Mouse (Mus musculus): ENCODE measurements around the gene Ndufb4.
"Not testable (repeated sequence)": the region's sequence is repeated elsewhere in the genome, so short reads cannot be mapped to it uniquely, and the experiment has no call there.

The Ndufb4 gene

GRCm38 (mm10) chr16:37653731-37654657 is at the start of gene Ndufb4:
Ndufb4 (minus strand) TSS chr16:37654453.
- DNase-seq (ENCODE audit: low spot score), result peak; percentile 80

- no peak for DNase-seq (ENCODE audit: low spot score)
Measured at GRCm38 (mm10) chr16:37703884-37704283, 49.6 kb upstream of the Ndufb4 start.

DNA sequence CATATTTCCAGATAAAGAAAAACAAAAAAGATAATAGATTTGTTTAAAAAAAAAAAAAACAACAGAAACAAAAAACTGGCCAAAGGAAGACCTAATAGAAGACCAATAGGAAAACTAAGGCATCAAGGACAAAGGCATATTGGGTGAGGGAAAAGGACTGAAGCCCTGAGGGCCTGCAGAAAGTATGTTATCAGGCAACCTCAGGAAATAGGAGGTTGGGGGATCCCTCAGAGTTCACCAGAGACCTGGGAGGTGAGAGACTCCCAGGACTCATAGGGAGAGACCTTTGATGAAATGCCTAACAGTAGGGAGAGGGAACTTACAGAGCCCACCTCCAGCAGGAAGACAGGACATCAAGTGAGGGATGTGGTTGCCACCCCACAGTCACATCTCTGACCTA is 45.8 kb upstream of the Ndufb4 start:
- DNase-seq (ENCODE audit: low spot score), result not testable (repeated sequence)

GRCm38 (mm10) chr16:37698767-37699166 is 44.5 kb upstream of the Ndufb4 start:
- DNase-seq (ENCODE audit: low spot score), result no peak

- no peak for DNase-seq (ENCODE audit: low spot score)
Measured at GRCm38 (mm10) chr16:37697271-37697670, 43.0 kb upstream of the Ndufb4 start.

DNA sequence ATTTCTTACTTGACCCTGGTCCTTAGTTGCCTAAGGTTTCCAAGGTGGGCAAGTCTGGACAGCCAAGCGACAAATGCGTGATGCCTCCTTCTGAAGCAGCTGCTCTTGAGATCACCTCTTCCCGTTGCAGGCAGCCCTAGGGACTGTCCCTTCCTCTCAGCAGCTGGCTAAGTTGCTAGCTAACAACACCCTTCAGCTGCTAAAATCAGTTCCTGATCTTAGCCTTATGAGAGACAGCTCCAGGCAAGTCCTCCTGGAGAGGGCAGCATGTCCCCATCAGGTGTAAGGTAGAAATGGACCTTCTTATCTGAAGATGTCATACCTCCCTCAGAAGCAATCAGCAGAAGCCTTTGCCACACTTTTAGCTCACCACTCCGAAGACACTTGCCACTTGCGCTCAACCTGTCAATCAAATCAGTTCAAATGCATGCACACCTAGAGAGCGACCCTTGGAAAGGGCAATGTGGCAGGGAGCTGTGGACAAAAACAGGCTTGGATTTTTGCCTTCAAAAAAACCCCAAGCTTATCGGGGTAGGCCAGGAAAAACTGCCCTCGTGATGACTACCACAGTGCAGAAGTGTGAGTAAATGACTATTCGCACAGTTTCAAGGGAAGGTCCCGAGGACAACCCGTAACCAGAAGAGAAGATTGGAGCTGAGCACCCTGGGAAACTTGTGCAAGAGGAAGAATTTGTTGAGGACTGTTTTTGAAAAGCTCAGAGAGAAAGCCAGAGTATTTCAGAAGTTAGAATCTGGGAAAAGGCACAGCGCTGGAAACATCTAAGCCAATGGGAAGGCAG is 36.9 kb upstream of the Ndufb4 start:
- no peak for DNase-seq (ENCODE audit: low spot score)

- no peak for DNase-seq (ENCODE audit: low spot score)
Measured at GRCm38 (mm10) chr16:37690465-37690864, 36.2 kb upstream of the Ndufb4 start.

DNA sequence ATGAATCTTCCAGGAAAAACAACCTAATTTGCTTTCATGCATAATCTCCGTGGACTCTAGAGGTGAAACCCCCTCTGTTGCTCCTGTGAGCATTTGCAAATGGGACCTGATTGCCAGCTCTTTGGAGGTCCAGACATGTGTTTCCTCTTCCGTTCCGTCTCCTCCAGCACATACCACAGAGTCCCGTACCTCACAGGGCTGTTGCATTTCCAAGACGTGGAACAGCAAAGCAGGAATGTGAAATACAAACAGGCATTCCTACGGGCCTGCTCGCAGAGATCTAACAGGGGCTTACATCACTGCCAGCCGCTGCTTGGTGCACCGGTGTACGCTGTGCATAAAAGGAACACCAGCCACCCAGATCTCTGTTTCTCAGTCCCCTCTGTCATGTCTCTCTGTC is 35.7 kb upstream of the Ndufb4 start:
- DNase-seq (ENCODE audit: low spot score), result no peak

- no peak for DNase-seq (ENCODE audit: low spot score)
Measured at GRCm38 (mm10) chr16:37689251-37689926, 35.1 kb upstream of the Ndufb4 start.

DNA sequence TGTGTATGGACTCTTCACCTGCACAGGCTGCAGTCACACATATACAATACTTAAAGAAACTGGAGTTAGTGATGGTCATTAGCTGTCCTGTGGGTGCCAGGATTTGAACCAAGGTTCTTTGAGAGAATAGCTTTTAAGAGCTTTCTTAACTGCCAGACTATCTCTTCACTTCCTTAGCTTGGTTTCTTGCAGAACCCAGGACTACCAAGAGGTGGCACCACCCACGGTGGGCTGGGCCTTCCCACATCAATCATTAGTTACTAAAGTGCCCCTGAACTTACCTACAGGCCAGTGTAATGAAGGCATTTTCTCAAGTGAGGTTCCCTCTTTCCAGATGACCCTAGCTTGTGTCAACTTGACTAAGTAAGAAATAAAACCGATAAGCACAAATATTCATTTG is 33.9 kb upstream of the Ndufb4 start:
- DNase-seq (ENCODE audit: low spot score), result no peak

DNA sequence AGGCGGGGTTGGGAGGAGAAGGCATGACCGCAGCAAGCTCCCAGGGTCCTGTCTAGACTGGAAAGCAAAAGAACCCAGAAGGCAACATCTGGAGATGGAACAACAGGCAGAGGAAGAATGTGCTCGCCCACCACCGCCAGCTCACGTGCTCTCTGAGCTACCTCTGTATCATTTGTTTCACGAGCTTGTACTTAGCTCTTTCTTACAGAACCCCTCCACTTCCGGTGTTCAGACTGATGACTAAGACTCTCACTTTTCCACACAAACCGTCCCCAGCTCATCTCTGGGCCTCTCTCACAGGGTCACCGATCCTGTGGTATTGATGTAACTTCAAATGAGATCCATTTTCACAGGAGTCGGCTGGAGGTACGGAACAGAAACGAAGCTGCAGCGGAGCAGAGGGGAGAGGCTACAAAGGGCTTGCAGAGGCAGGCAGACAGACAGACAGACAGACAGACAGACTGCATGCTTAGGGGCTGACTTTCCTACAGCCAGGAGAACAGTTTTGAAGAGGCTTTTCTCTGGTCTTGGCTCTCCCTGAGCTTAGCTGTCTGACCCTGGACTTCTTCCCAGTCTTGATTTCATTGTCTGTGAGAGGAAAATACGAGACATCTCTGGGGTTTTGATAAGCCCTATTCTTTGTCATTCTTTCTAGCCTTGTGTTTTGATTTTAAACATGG is 33.2 kb upstream of the Ndufb4 start:
- no peak for DNase-seq (ENCODE audit: low spot score)

- DNase-seq (ENCODE audit: low spot score), result no peak
Measured at GRCm38 (mm10) chr16:37686834-37687233, 32.6 kb upstream of the Ndufb4 start.

- no peak for DNase-seq (ENCODE audit: low spot score)
Measured at GRCm38 (mm10) chr16:37685946-37686600, 31.8 kb upstream of the Ndufb4 start.

- DNase-seq (ENCODE audit: low spot score), result no peak
Measured at GRCm38 (mm10) chr16:37684634-37685441, 30.6 kb upstream of the Ndufb4 start.

DNA sequence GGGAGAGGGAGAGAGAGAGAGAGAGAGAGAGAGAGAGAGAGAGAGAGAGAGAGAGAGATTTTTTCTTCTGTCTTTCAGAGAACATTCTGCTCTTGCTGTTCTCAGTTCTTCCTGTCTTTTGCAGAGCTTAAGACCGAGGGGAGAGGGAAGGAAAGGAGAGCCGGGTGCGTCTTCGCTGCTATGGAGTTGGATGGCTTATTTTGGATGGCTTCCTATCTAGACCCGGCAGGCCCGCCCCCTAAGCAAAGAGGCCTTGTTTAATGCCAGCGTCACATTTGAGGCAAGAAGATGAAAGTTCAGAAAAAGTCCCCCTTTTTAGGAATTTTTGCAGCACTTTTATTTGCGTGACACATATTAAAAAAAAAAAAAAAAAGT is 30.0 kb upstream of the Ndufb4 start:
- DNase-seq (ENCODE audit: low spot score), result no peak

DNA sequence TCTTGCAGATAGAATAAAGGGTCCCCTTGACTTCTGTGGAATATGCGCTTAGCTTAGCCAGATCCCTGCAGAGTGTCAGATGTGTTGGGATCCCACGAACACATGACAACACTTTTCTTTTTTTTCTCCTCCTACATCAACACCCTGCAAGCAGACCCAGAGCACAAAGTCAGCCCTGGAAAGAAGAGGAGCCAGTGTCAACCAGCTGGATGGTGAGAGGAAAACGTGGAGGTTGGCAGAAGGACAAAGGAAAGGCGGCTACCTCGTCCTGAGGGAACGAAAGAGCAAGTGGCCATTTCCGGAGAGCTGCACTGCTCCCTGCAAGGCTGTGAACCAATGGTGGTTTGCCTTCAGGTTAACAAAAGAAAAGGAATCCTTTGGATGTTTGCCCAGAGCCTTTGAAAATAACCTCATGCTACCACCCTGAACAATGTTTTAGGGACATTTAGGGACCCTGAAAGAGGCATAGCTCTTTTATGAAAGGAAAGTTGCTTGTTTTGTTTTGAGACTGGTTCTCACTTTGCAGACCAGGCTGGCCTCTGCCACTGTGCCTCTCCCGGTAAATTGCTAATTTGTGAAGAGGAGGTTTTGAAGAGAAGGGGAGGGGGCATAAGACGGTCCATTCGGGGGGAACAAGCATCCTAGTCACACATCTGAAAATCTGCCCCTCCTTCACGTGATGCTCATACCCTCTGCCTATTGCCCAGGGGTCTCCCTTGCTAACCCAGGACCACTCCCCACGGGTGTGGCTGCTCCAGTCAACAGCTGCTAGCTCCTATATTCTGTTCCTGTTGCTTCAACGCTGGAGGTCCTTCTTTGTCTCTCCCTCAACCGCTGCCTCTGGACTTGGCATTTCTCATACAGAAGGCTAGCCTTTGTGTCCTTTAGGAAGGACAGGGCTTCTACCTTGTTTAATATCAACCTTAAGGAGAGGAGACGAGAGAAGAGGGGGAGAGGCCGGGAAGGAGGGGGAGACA is 29.2 kb upstream of the Ndufb4 start:
- DNase-seq (ENCODE audit: low spot score), result no peak

- DNase-seq (ENCODE audit: low spot score), result peak; percentile 58
Measured at GRCm38 (mm10) chr16:37682309-37682975, 28.2 kb upstream of the Ndufb4 start.

DNA sequence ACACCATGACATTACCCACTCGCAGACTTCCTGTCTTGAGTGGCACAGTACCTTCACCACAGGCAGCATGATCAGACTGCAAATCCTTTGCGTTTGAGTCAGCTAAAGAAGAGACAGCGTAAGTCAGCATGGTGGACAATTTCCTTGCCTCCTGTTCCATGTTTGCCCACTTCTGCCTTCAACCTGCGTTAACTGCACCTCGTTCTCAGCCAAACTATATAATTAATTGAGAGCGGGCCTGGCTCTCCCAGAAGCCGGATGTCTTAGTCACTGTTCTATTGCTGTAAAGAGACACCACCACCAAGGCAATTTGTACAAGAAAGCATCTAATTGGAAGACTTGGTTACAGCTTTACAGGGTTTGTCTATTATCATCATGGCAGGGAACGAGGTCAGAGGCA is 26.6 kb upstream of the Ndufb4 start:
- DNase-seq (ENCODE audit: low spot score), result no peak

DNA sequence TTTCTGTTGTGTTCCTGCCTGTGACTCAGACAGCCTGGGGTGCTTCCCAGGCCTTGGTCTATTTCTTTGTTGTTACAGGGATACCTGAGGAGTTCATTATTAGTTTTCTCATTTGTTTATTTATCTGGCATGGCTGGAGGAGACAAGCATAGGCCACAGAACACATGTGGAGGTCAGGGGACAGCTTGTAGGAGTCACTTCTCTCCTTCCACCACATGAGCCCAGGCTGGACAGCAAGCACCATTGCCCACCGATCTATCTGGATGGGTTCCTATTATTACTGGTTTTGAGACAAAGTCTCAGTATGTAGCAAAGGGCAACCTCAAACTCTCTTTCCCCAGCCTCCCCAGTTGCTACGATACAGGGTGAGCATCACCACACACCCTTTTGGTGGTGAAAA is 26.0 kb upstream of the Ndufb4 start:
- no peak for DNase-seq (ENCODE audit: low spot score)
